Mouse (Mus musculus) MEL (cell line): ENCODE results near the gene Serpini2. TPM values are rescaled to one million over a fixed set of nuclear protein-coding genes. Genes with fewer than 3 reads are reported as not detected.

Experiments used
- DNase-seq: peaks from one replicate; pipeline ENCODE4 v3.0.0; 2011; ENCODE audit warnings: low read depth, low spot score
- H3K27ac ChIP-seq: 2 replicates; pipeline ENCODE4 v1.5.1; 2012; ENCODE audit warnings: low read depth, mild to moderate bottlenecking, control low read depth, low read length, moderate library complexity; ENCODE audit not compliant: control insufficient read depth
- H3K27me3 ChIP-seq, 2 experiments: fragments of 150-350 bp in 1 of 2; sonication (generic) in 1 of 2; 2 replicates each; pipeline ENCODE4 v1.6.1; 2012; ENCODE audit warnings: low read length in 2 of 2, mild to moderate bottlenecking in 2 of 2, improper control_type of control experiment in 1 of 2, moderate library complexity in 1 of 2; ENCODE audit not compliant: insufficient read depth in 2 of 2, control insufficient read depth in 1 of 2
- H3K36me3 ChIP-seq, 2 experiments: 2 replicates each; pipeline ENCODE4 v1.6.1; 2012 to 2014; ENCODE audit warnings: low read length in 2 of 2, improper control_type of control experiment in 1 of 2, inconsistent platforms in 1 of 2, mild to moderate bottlenecking in 1 of 2; ENCODE audit not compliant: insufficient read depth in 2 of 2, control insufficient read depth in 1 of 2
- H3K4me1 ChIP-seq, 2 experiments: fragments of 150-350 bp in 1 of 2; sonication (generic) in 1 of 2; 2 replicates each; pipeline ENCODE4 v1.6.1; 2012; ENCODE audit warnings: low read length in 2 of 2, improper control_type of control experiment in 1 of 2, mild to moderate bottlenecking in 1 of 2; ENCODE audit not compliant: insufficient read depth in 2 of 2, control insufficient read depth in 1 of 2
- H3K4me3 ChIP-seq, 2 experiments: fragments of 150-350 bp in 1 of 2; sonication (generic) in 1 of 2; 2 replicates each; pipeline ENCODE4 v1.5.1; 2012; ENCODE audit warnings: low read depth in 2 of 2, low read length in 2 of 2, mild to moderate bottlenecking in 2 of 2, moderate library complexity in 2 of 2, control low read depth in 1 of 2, improper control_type of control experiment in 1 of 2; ENCODE audit not compliant: control insufficient read depth in 1 of 2, insufficient read depth in 1 of 2
- H3K79me2 ChIP-seq: 2 replicates; pipeline ENCODE4 v1.6.1; 2012; ENCODE audit warnings: mild to moderate bottlenecking, low read length, moderate library complexity; ENCODE audit not compliant: control insufficient read depth, poor library complexity, insufficient read depth
- H3K9ac ChIP-seq: 2 replicates; pipeline ENCODE4 v1.6.1; 2012; ENCODE audit warnings: low read depth, mild to moderate bottlenecking, control low read depth, low read length, moderate library complexity; ENCODE audit not compliant: control insufficient read depth, poor library complexity, severe bottlenecking
- H3K9me3 ChIP-seq: fragments of 150-350 bp; sonication (generic); replicated peaks from 2 replicates; pipeline ENCODE4 v1.6.1; 2012; ENCODE audit warnings: mild to moderate bottlenecking, low read length, improper control_type of control experiment, moderate library complexity; ENCODE audit not compliant: insufficient read depth
- CHD2 ChIP-seq: IDR thresholded peaks from 2 replicates; pipeline ENCODE4 v1.6.1; 2011; ENCODE audit warnings: low read length, improper control_type of control experiment
- CTCF ChIP-seq, 3 experiments: IDR thresholded peaks in 2 of 3; conservative IDR thresholded peaks in 1 of 3; 2 replicates each; pipeline ENCODE4 v1.5.1; 2011 to 2012; ENCODE audit warnings: low read length in 3 of 3, low read depth in 2 of 3, mild to moderate bottlenecking in 2 of 3, improper control_type of control experiment in 1 of 3, inconsistent platforms in 1 of 3, mixed read lengths in 1 of 3, moderate library complexity in 1 of 3; ENCODE audit not compliant: control insufficient read depth in 1 of 3, insufficient read depth in 1 of 3, poor library complexity in 1 of 3, severe bottlenecking in 1 of 3
- ELF1 ChIP-seq: IDR thresholded peaks from 2 replicates; pipeline ENCODE4 v1.6.1; 2014; ENCODE audit warnings: low read depth, mild to moderate bottlenecking, inconsistent platforms, low read length, improper control_type of control experiment, moderate library complexity
- EP300 ChIP-seq, 2 experiments: IDR thresholded peaks; 2 replicates each; pipeline ENCODE4 v1.6.1; 2011; ENCODE audit warnings: improper control_type of control experiment in 2 of 2, low read length in 2 of 2, low read depth in 1 of 2, mild to moderate bottlenecking in 1 of 2
- ETS1 ChIP-seq: IDR thresholded peaks from 2 replicates; pipeline ENCODE4 v1.6.1; 2012; ENCODE audit warnings: low read depth, mild to moderate bottlenecking, inconsistent platforms, low read length, improper control_type of control experiment, moderate library complexity
- GATA1 ChIP-seq: IDR thresholded peaks from 2 replicates; pipeline ENCODE4 v1.6.1; 2011; ENCODE audit warnings: low read depth, low read length, improper control_type of control experiment
- HCFC1 ChIP-seq: IDR thresholded peaks from 2 replicates; pipeline ENCODE4 v1.6.1; 2012; ENCODE audit warnings: low read depth, mild to moderate bottlenecking, inconsistent platforms, low read length, improper control_type of control experiment, moderate library complexity
- KAT2A ChIP-seq: conservative IDR thresholded peaks from 2 replicates; pipeline ENCODE4 v1.6.1; 2012; ENCODE audit warnings: low read depth, low read length, improper control_type of control experiment, inconsistent platforms
- MAFK ChIP-seq: IDR thresholded peaks from 2 replicates; pipeline ENCODE4 v1.6.1; 2011; ENCODE audit warnings: low read depth, mild to moderate bottlenecking, low read length, improper control_type of control experiment, borderline replicate concordance
- MAX ChIP-seq: IDR thresholded peaks from 2 replicates; pipeline ENCODE4 v1.6.1; 2011; ENCODE audit warnings: low read length, improper control_type of control experiment
- MEF2A ChIP-seq: IDR thresholded peaks from 2 replicates; pipeline ENCODE4 v1.6.1; 2014; ENCODE audit warnings: low read depth, mild to moderate bottlenecking, inconsistent platforms, low read length, improper control_type of control experiment; ENCODE audit not compliant: poor library complexity, insufficient replicate concordance, severe bottlenecking; ENCODE audit errors: extremely low read depth
- MXI1 ChIP-seq: IDR thresholded peaks from 2 replicates; pipeline ENCODE4 v1.6.1; 2011; ENCODE audit warnings: mild to moderate bottlenecking, low read depth, low read length, improper control_type of control experiment
- MYC ChIP-seq: IDR thresholded peaks from 2 replicates; pipeline ENCODE4 v1.6.1; 2011; ENCODE audit warnings: low read depth, mild to moderate bottlenecking, low read length, improper control_type of control experiment, moderate library complexity
- NRF1 ChIP-seq: IDR thresholded peaks from 2 replicates; pipeline ENCODE4 v1.6.1; 2014; ENCODE audit warnings: low read depth, mild to moderate bottlenecking, inconsistent platforms, low read length, improper control_type of control experiment, moderate library complexity; ENCODE audit not compliant: poor library complexity, insufficient read depth, severe bottlenecking
- POLR2AphosphoS2 ChIP-seq: IDR thresholded peaks from 2 replicates; pipeline ENCODE4 v1.6.1; 2011; ENCODE audit warnings: low read length, improper control_type of control experiment
- POLR2AphosphoS5 ChIP-seq: IDR thresholded peaks from 2 replicates; pipeline ENCODE4 v1.6.1; 2012; ENCODE audit warnings: low read depth, borderline replicate concordance, mild to moderate bottlenecking, inconsistent platforms, low read length, moderate library complexity, mixed read lengths
- RAD21 ChIP-seq: IDR thresholded peaks from 2 replicates; pipeline ENCODE4 v1.6.1; 2011; ENCODE audit warnings: mild to moderate bottlenecking, low read depth, low read length, improper control_type of control experiment
- RCOR1 ChIP-seq: IDR thresholded peaks from 2 replicates; pipeline ENCODE4 v1.6.1; 2012; ENCODE audit warnings: low read depth, mild to moderate bottlenecking, inconsistent platforms, low read length, improper control_type of control experiment
- SMC3 ChIP-seq: IDR thresholded peaks from 2 replicates; pipeline ENCODE4 v1.6.1; 2011; ENCODE audit warnings: low read depth, low read length, improper control_type of control experiment
- TAL1 ChIP-seq: IDR thresholded peaks from 2 replicates; pipeline ENCODE4 v1.6.1; 2012; ENCODE audit warnings: mild to moderate bottlenecking, inconsistent platforms, low read length, moderate library complexity, mixed read lengths
- USF1 ChIP-seq: IDR thresholded peaks from 2 replicates; pipeline ENCODE4 v1.6.1; 2014; ENCODE audit warnings: low read depth, mild to moderate bottlenecking, inconsistent platforms, low read length, improper control_type of control experiment, moderate library complexity
- ZC3H11A ChIP-seq: IDR thresholded peaks from 2 replicates; pipeline ENCODE4 v1.6.1; 2012; ENCODE audit warnings: low read depth, mild to moderate bottlenecking, inconsistent platforms, low read length, improper control_type of control experiment
- ZKSCAN1 ChIP-seq: IDR thresholded peaks from 2 replicates; pipeline ENCODE4 v1.6.1; 2012; ENCODE audit warnings: low read depth, mild to moderate bottlenecking, inconsistent platforms, low read length, improper control_type of control experiment, moderate library complexity
- polyA plus RNA-seq, 2 experiments: library from polyadenylated mRNA; stranded (reverse) in 1 of 2; unstranded in 1 of 2; fragments of >175 nt in 1 of 2; fragments of >200 nt in 1 of 2; gene quantifications; 2 replicates each; pipeline versions ENCODE4 v1.2.1 to v1.2.4; 2012; ENCODE audit warnings: low replicate concordance in 2 of 2, low read depth in 1 of 2; ENCODE audit not compliant: insufficient read length in 2 of 2, insufficient read depth in 1 of 2, missing spikeins in 1 of 2
- total RNA-seq: library from RNA; depleted of rRNA; stranded (reverse); fragments of 300-350 nt; gene quantifications from 2 replicates; pipeline ENCODE4 v1.2.3, GENCODE M21; 2012

Gene Serpini2
- total and polyA plus RNA-seq, 3 experiments: not detected

DNA sequence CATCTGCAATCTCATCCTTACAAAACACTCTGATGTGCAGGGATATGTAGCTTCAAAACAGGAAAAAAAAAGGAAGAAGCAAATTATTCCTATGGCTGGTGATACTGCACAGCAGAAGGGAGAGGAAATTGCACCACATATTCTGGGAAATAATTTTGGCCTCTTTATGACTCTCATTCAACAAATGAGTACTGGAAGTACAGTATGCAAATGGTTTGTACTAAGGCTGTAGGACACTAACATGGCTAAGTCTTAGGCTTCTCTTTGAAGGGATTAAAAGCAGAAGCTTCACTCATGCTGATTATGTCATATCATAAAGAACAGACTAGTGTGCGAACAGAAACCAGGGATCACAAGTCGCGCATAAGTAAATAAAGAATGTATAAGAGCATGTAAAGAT is 6.6 kb upstream of the Serpini2 start:
- DNase-seq: no peak
- no peak overlapping the region for H3K27ac ChIP-seq

DNA sequence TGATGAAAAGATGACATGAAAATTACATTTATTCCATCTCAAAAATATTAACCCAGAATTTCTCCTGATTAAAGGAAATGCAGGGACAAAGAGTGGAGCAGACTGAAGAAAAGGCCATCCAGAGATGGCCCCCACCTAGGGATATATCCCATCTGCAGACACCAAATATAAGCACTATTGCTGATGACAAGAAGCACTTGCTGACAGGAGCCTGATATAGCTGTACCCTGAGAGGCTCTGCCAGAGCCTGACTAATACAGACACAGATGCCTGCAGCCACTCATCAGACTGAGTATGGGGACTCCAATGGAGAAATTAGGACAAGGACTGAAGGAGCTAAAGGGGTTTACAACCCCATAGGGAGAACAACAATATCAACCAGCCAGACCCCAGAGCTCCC is 5.2 kb upstream of the Serpini2 start:
- no peaks in the 10 kb centered on the region for H3K36me3 ChIP-seq
- no peak overlapping the region for H3K9ac ChIP-seq
- H3K27me3 ChIP-seq: no peaks in the 10 kb centered on the region
- no peak overlapping the region for H3K4me3 ChIP-seq
- no peaks in the 10 kb centered on the region for H3K4me1 ChIP-seq
- no peaks in the 10 kb centered on the region for H3K79me2 ChIP-seq
- no peak overlapping the region for H3K27ac ChIP-seq
- H3K9me3 ChIP-seq: no peaks in the 10 kb centered on the region
- no peak for TF ChIP-seq ZC3H11A
- no peak for DNase-seq

More for the DNA sequence above, 6.6 kb upstream of the Serpini2 start:
- H3K27me3 ChIP-seq: no peaks in the 10 kb centered on the region
- TF ChIP-seq MAFK (no peak), ETS1 (no peak), ZC3H11A (no peak), NRF1 (no peak), SMC3 (no peak), POLR2AphosphoS2 (no peak), MXI1 (no peak), HCFC1 (no peak)
- TF ChIP-seq, all 39 proteins: peak for 0
- H3K36me3 ChIP-seq: no peaks in the 10 kb centered on the region
- no peaks in the 10 kb centered on the region for H3K9me3 ChIP-seq
- no peaks in the 10 kb centered on the region for H3K4me1 ChIP-seq
- H3K79me2 ChIP-seq: no peaks in the 10 kb centered on the region
- no peak overlapping the region for H3K4me3 ChIP-seq
- H3K9ac ChIP-seq: no peak overlapping the region

DNA sequence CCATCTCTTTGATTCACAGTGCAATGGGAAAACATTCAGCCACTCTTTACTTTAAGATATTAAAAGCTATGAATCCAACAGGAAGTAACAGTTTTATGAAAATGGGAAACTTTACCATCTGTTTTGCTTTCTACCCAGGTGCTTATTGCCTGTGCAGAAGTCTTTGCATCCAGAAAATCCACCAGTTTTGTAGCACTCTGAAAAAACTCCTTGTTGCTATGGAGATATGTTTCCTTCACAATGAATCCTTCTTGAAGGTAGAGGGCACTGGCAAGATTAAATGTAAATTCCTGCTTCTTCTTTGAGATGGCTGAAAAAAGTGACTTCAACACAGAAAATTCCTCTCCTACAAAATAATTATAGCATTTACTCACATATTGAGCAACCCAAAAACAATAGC is 10.5 kb downstream of the Serpini2 start:
- Histone ChIP-seq H3K9ac (no peak overlapping the region), H3K4me1 (no peaks in the 10 kb centered on the region), H3K36me3 (no peaks in the 10 kb centered on the region), H3K9me3 (no peaks in the 10 kb centered on the region), H3K4me3 (no peak overlapping the region), H3K27me3 (no peaks in the 10 kb centered on the region), H3K27ac (no peak overlapping the region), H3K79me2 (no peaks in the 10 kb centered on the region)
- TF ChIP-seq MAX (no peak), POLR2AphosphoS5 (no peak), RAD21 (no peak), ZKSCAN1 (no peak), MYC (no peak), POLR2AphosphoS2 (no peak), ELF1 (no peak), MXI1 (no peak), MEF2A (no peak), GATA1 (no peak), RCOR1 (no peak), ETS1 (no peak), SMC3 (no peak), EP300 (IDR thresholded peaks at IDR 0.05; ENCODE audit: low read depth in 1 of 2, low read length in 2 of 2) (no peak), CTCF (IDR thresholded peaks at IDR 0.05 in 2 of 3, conservative IDR thresholded peaks at IDR 0.05 in 1 of 3; ENCODE audit: control insufficient read depth in 1 of 3, insufficient read depth in 1 of 3, low read depth in 2 of 3, low read length in 3 of 3, poor library complexity in 1 of 3, severe bottlenecking in 1 of 3) (no peak), TAL1 (no peak), USF1 (no peak), KAT2A (no peak), CHD2 (no peak)
- no peak for DNase-seq
